Mouse (Mus musculus): ENCODE data around the gene Gngt2. TPM values are rescaled to one million over a fixed set of nuclear protein-coding genes. Genes with fewer than 3 reads are reported as not detected.

The Gngt2 gene
- polyA plus RNA-seq, 1 experiment: 31.9 TPM

- Histone ChIP-seq H3K4me3 (replicated peaks; ENCODE audit: extremely low read depth, low read depth, low read length) (no peak overlapping the region), H3K4me1 (ENCODE audit: control insufficient read depth, insufficient read depth, low read length) (peaks cover 2% of the 10 kb centered on the region; the same call in 1 of the 2 replicates)
- WGBS: 47% methylated on average over 5 of the region's 5 CpGs
- no peak for DNase-seq
- TF ChIP-seq CTCF (IDR thresholded peaks at IDR 0.05; ENCODE audit: insufficient read depth, low read length) (no peak), POLR2A (IDR thresholded peaks at IDR 0.05; ENCODE audit: borderline replicate concordance, extremely low read depth, low read depth, low read length) (no peak)
Observed at GRCm38 (mm10) chr11:95809603-95810002, 27.4 kb upstream of the Gngt2 start.

DNA sequence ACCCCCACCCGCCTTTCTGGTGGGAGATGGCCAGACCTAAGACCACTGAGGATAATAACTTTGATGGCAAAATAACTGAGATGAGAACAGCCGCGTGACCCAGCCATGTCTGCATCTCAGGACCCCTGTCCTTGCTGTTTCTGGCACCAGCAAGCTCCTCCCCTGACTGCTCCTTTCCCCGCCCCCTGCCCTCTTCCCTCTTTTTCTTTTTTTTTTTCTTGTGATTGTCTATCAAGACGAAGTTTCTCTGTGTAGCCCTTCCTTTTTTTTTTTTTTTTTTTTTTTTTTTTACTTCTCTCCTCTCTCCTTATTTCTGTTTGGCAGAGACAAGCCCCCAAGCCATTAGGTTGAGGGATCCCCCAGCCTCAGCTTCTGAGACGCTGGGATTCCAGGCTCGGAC lies 26.2 kb upstream of the Gngt2 start:
- WGBS: 68% methylated on average over 7 of the region's 7 CpGs
- H3K4me1 ChIP-seq (ENCODE audit: control insufficient read depth, insufficient read depth, low read length): no peaks in the 10 kb centered on the region; the same call in 1 of the 2 replicates
- no peak for DNase-seq
- no peak overlapping the region for H3K4me3 ChIP-seq (replicated peaks; ENCODE audit: extremely low read depth, low read depth, low read length)
- TF ChIP-seq CTCF (IDR thresholded peaks at IDR 0.05; ENCODE audit: insufficient read depth, low read length) (no peak), POLR2A (IDR thresholded peaks at IDR 0.05; ENCODE audit: borderline replicate concordance, extremely low read depth, low read depth, low read length) (no peak)

DNA sequence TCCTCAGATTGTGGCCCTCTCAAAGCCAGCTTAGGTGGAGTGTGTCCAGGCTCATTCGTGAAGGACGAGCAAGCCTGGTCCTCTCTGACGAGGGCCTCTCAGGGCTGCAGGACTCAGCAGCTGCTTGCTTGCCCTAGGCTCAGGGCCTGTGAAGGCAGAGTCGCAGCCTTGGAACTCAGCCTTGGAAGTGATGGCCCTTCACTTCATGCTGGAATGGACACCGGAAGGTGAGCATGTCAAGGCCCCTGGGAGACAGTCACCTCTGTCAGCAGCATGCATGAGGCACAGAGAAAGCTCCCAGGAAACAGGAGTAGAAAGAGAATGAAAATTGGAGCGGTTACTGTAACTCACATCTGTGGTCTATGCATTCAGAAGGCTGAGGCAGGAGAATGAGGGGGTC lies 25.3 kb upstream of the Gngt2 start:
- Histone ChIP-seq H3K4me1 (ENCODE audit: control insufficient read depth, insufficient read depth, low read length) (no peaks in the 10 kb centered on the region; the same call in 1 of the 2 replicates), H3K4me3 (replicated peaks; ENCODE audit: extremely low read depth, low read depth, low read length) (no peak overlapping the region)
- DNase-seq: no peak
- no peak for TF ChIP-seq POLR2A (IDR thresholded peaks at IDR 0.05; ENCODE audit: borderline replicate concordance, extremely low read depth, low read depth, low read length)
- WGBS: 86% methylated on average over 6 of the region's 6 CpGs

DNA sequence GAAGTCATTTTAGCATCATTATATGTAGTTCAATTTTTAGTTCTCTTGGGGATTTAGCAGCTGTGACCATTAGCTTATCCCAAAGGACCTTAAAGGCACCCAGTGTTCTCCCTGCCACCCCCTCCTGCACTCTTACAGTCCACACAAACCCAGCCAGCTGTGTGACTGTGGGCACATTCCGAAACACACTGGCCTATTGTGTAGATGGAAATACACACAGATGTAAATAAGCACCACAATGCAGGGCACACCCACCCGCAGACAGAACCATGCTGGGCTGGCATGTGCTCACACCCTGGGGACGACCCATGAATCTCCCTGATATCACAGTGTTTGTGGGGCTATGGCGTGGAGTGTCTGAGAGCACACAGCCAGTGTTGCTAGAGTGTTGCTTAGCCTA lies 24.8 kb upstream of the Gngt2 start:
- DNase-seq: no peak
- H3K4me3 ChIP-seq (replicated peaks; ENCODE audit: extremely low read depth, low read depth, low read length): no peak overlapping the region
- H3K4me1 ChIP-seq (ENCODE audit: control insufficient read depth, insufficient read depth, low read length): no peaks in the 10 kb centered on the region; the same call in 1 of the 2 replicates
- WGBS: 53% methylated on average over 4 of the region's 4 CpGs
- TF ChIP-seq POLR2A (IDR thresholded peaks at IDR 0.05; ENCODE audit: borderline replicate concordance, extremely low read depth, low read depth, low read length) (no peak), CTCF (IDR thresholded peaks at IDR 0.05; ENCODE audit: insufficient read depth, low read length) (no peak)

- DNase-seq: no peak
- H3K4me1 ChIP-seq (ENCODE audit: control insufficient read depth, insufficient read depth, low read length): no peaks in the 10 kb centered on the region; the same call in 1 of the 2 replicates
- no peak overlapping the region for H3K4me3 ChIP-seq (replicated peaks; ENCODE audit: extremely low read depth, low read depth, low read length)
- no peak for TF ChIP-seq POLR2A (IDR thresholded peaks at IDR 0.05; ENCODE audit: borderline replicate concordance, extremely low read depth, low read depth, low read length)
- no peak for TF ChIP-seq CTCF (IDR thresholded peaks at IDR 0.05; ENCODE audit: insufficient read depth, low read length)
- WGBS: 94% methylated on average over 2 of the region's 2 CpGs
Observed at GRCm38 (mm10) chr11:95814101-95814500, 22.9 kb upstream of the Gngt2 start.

DNA sequence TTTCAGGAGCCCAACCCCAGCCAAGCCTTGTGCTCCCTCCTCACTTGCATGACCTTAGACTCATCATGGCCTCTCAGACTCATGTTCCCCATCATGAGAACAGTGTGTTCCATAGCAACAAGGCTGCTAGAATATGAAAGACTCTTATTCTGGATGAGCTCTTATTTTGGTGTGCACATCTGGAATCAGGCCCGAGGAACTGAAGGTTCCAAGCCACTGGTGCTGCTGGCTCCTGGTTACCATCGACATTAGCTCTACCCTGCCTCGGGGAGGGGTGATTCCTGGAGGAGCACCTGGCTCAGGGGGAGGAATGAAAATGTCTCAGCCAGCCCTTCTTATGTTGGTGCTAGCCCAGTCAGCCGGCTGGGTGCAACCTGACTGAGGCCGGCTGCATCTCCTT lies 22.2 kb upstream of the Gngt2 start:
- no peak for DNase-seq
- TF ChIP-seq CTCF (IDR thresholded peaks at IDR 0.05; ENCODE audit: insufficient read depth, low read length) (no peak), POLR2A (IDR thresholded peaks at IDR 0.05; ENCODE audit: borderline replicate concordance, extremely low read depth, low read depth, low read length) (no peak)
- Histone ChIP-seq H3K4me1 (ENCODE audit: control insufficient read depth, insufficient read depth, low read length) (no peaks in the 10 kb centered on the region; the same call in 1 of the 2 replicates), H3K4me3 (replicated peaks; ENCODE audit: extremely low read depth, low read depth, low read length) (no peak overlapping the region)
- WGBS: 61% methylated on average over 5 of the region's 5 CpGs

- H3K4me1 ChIP-seq (ENCODE audit: control insufficient read depth, insufficient read depth, low read length): no peaks in the 10 kb centered on the region
- 60% methylated on average over 9 of the region's 9 CpGs for WGBS
- TF ChIP-seq CTCF (IDR thresholded peaks at IDR 0.05; ENCODE audit: insufficient read depth, low read length) (no peak), POLR2A (IDR thresholded peaks at IDR 0.05; ENCODE audit: borderline replicate concordance, extremely low read depth, low read depth, low read length) (no peak)
Observed at GRCm38 (mm10) chr11:95815412-95815811, 21.6 kb upstream of the Gngt2 start.

GRCm38 (mm10) chr11:95819138-95819537 lies 17.9 kb upstream of the Gngt2 start:
- H3K4me3 ChIP-seq (replicated peaks; ENCODE audit: extremely low read depth, low read depth, low read length): no peak overlapping the region
- WGBS: 71% methylated on average over 8 of the region's 8 CpGs
- no peaks in the 10 kb centered on the region for H3K4me1 ChIP-seq (ENCODE audit: control insufficient read depth, insufficient read depth, low read length)
- TF ChIP-seq POLR2A (IDR thresholded peaks at IDR 0.05; ENCODE audit: borderline replicate concordance, extremely low read depth, low read depth, low read length) (no peak), CTCF (IDR thresholded peaks at IDR 0.05; ENCODE audit: insufficient read depth, low read length) (no peak)
- DNase-seq: no peak

More at GRCm38 (mm10) chr11:95815412-95815811, 21.6 kb upstream of the Gngt2 start:
- no peak for DNase-seq
- H3K4me3 ChIP-seq (replicated peaks; ENCODE audit: extremely low read depth, low read depth, low read length): no peak overlapping the region

DNA sequence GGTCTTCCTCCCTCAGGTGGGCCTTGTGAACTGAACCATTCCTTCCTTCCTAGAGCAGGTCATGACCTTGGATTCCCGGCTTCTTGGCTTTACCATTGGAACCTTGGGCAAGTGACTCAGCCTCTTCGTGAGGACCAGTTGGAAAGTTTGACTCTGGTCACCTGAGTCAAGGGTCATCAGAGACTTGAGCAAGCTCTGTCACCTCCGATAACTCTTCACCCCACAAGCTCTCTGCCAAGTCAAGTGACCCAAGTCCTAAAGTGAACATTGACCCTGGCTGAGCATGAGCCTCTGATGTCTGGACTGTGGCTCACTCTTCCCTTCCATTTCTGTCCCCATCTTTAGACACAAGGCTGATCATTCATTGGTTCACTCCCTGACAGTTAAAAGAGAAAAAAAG lies 15.5 kb upstream of the Gngt2 start:
- 77% methylated on average over 3 of the region's 3 CpGs for WGBS
- TF ChIP-seq CTCF (IDR thresholded peaks at IDR 0.05; ENCODE audit: insufficient read depth, low read length) (no peak), POLR2A (IDR thresholded peaks at IDR 0.05; ENCODE audit: borderline replicate concordance, extremely low read depth, low read depth, low read length) (no peak)
- H3K4me3 ChIP-seq (replicated peaks; ENCODE audit: extremely low read depth, low read depth, low read length): no peak overlapping the region
- H3K4me1 ChIP-seq (ENCODE audit: control insufficient read depth, insufficient read depth, low read length): peaks cover 4% of the 10 kb centered on the region; the same call in 1 of the 2 replicates
- no peak for DNase-seq

DNA sequence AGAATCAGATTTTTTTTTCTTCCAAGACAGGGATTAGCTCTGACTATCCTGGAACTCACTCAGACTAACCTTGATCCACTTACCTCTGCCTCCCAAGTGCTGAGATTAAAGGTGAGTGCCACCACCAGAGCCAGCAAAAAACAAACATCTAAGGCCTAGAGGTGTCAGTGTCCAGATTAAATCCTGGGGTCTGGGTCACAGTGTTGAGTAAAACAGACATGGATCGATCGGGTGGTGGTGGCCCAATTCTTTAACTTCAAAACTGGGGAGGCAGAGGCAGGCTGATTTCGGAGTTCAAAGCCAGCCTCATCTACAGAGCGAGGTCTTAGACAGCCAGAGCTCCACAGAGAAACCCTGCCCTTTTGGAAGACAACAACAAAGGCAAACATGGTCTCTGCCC lies 14.6 kb upstream of the Gngt2 start:
- peaks cover 4% of the 10 kb centered on the region; the same call in 1 of the 2 replicates for H3K4me1 ChIP-seq (ENCODE audit: control insufficient read depth, insufficient read depth, low read length)
- TF ChIP-seq POLR2A (IDR thresholded peaks at IDR 0.05; ENCODE audit: borderline replicate concordance, extremely low read depth, low read depth, low read length) (no peak), CTCF (IDR thresholded peaks at IDR 0.05; ENCODE audit: insufficient read depth, low read length) (no peak)
- DNase-seq: no peak
- no peak overlapping the region for H3K4me3 ChIP-seq (replicated peaks; ENCODE audit: extremely low read depth, low read depth, low read length)
- 94% methylated on average over 4 of the region's 4 CpGs for WGBS

All from lung, adult 2 months (tissue).